Mouse (Mus musculus) ES-Bruce4 (cell line): ENCODE results near the gene Dtd2. TPM values are rescaled to one million over a fixed set of nuclear protein-coding genes. Genes with fewer than 3 reads are reported as not detected.

ENCODE experiments used
- H3K27ac ChIP-seq: 2 replicates; pipeline ENCODE4 v1.5.1; 2012; ENCODE audit warnings: low read length, inconsistent platforms; ENCODE audit not compliant: insufficient read depth
- H3K27me3 ChIP-seq: 2 replicates; pipeline ENCODE4 v1.6.1; 2012; ENCODE audit warnings: mild to moderate bottlenecking, low read length, inconsistent platforms; ENCODE audit not compliant: control insufficient read depth, poor library complexity, insufficient read depth, severe bottlenecking
- H3K36me3 ChIP-seq: 2 replicates; pipeline ENCODE4 v1.6.1; 2012; ENCODE audit warnings: inconsistent platforms, mild to moderate bottlenecking, low read length, moderate library complexity; ENCODE audit not compliant: control insufficient read depth, poor library complexity, insufficient read depth, severe bottlenecking
- H3K4me1 ChIP-seq: one replicate; pipeline ENCODE4 v1.8.1; 2011; ENCODE audit warnings: low read length; ENCODE audit not compliant: control insufficient read depth, insufficient read depth
- H3K4me3 ChIP-seq: 2 replicates; pipeline ENCODE4 v1.5.1; 2011; ENCODE audit warnings: low read depth, mild to moderate bottlenecking, low read length
- H3K9ac ChIP-seq: 2 replicates; pipeline ENCODE4 v1.6.1; 2012; ENCODE audit warnings: low read depth, mild to moderate bottlenecking, inconsistent platforms; ENCODE audit not compliant: poor library complexity, severe bottlenecking
- H3K9me3 ChIP-seq: replicated peaks from 2 replicates; pipeline ENCODE4 v1.6.1; 2012; ENCODE audit warnings: mild to moderate bottlenecking, low read length, inconsistent platforms; ENCODE audit not compliant: control insufficient read depth, poor library complexity, insufficient read depth, severe bottlenecking
- CTCF ChIP-seq: IDR thresholded peaks from one replicate; pipeline ENCODE4 v1.8.1; 2011; ENCODE audit warnings: low read depth, low read length
- EP300 ChIP-seq: IDR thresholded peaks from 2 replicates; pipeline ENCODE4 v1.6.1; 2011; ENCODE audit warnings: low read depth, low read length; ENCODE audit not compliant: insufficient read depth
- POLR2A ChIP-seq: IDR thresholded peaks from one replicate; pipeline ENCODE4 v1.8.1; 2011; ENCODE audit warnings: low read length; ENCODE audit not compliant: insufficient read depth
- polyA plus RNA-seq: library from polyadenylated mRNA; stranded (reverse); fragments of >200 nt; gene quantifications from 2 replicates; pipeline ENCODE4 v1.2.4, GENCODE M21; 2011; ENCODE audit warnings: low read depth; ENCODE audit not compliant: missing spikeins, insufficient read depth, insufficient read length

The Dtd2 gene
- polyA plus RNA-seq, 1 experiment, result 17.5 TPM

DNA sequence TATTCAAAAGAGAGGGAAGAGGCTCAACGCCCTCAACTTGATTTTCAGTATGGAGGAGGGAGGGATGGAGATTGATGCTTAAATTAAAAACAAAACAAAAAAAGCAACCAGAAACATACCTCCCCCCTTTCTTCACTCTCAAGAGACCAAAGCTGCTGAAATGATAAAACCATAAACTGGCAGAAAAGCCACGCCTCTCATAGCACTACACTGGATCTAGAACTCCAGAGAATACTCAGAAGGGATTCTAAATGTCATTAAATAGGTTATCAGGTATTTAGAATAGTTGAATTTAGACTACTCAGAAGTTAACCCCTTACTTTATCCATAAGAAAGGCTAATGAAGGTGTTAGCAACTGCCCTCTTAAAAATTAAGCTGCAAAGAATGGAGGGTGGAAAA, 37.2 kb downstream of the Dtd2 start:
- no peaks in the 10 kb centered on the region for H3K27me3 ChIP-seq
- no peaks in the 10 kb centered on the region for H3K9me3 ChIP-seq
- no peak overlapping the region for H3K4me3 ChIP-seq
- no peaks in the 10 kb centered on the region for H3K36me3 ChIP-seq
- TF ChIP-seq CTCF (no peak), EP300 (no peak), POLR2A (no peak)
- H3K9ac ChIP-seq, result no peak overlapping the region
- no peaks in the 10 kb centered on the region for H3K4me1 ChIP-seq
- H3K27ac ChIP-seq, result no peak overlapping the region

DNA sequence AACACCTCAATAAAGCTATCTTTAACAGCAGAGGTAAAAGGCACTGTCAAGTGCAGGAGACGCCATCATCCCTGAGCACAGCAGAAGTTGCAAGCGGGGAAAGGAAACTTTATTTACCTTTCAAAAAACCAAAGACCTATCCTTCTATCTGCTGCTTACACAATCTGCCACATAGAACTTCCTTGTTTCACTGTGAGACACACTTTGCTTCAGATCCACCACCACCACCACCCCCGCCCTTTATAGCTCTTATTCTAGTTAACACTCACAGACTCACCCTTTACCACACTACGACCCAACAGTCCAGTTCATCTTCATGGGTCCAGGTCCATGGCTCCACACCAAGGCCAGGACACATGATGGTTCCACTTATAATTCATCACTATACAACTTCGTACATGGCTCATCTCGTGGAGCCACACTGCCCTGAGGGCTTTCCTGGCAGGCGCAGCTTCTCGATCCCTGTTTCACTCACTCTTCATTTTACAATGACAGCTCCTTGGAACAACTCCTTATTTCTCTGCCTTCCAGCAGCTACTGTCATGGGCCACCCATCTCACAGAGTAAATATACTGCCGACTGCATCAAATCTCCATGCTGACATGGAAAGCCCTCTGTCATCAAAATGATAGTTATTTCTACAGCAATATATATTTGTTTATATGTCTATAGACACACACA, 38.2 kb downstream of the Dtd2 start:
- H3K4me3 ChIP-seq, result no peak overlapping the region
- no peaks in the 10 kb centered on the region for H3K36me3 ChIP-seq
- H3K9ac ChIP-seq, result no peak overlapping the region
- no peak overlapping the region for H3K27ac ChIP-seq
- H3K4me1 ChIP-seq, result peaks cover 1% of the 10 kb centered on the region
- H3K9me3 ChIP-seq, result no peaks in the 10 kb centered on the region
- H3K27me3 ChIP-seq, result no peaks in the 10 kb centered on the region
- no peak for TF ChIP-seq CTCF
- no peak for TF ChIP-seq EP300
- no peak for TF ChIP-seq POLR2A

DNA sequence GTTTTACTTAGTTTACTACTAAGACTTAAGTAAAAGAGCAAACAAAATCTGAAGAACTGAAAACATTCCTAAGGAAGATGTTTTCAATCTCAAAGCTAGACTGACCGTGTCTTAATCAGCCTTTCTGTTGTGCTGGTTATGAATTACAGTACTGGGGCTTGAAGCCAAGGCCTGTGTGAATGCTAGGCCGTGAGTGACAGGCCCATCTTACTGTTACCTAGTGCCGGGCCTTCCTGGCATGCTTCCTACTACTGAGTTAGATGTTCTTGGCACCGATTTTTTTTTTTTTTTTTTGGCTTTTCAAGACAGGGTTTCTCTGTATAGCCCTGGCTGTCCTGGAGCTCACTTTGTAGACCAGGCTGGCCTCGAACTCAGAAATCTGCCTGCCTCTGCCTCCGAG, 48.7 kb downstream of the Dtd2 start:
- Histone ChIP-seq H3K27me3 (no peaks in the 10 kb centered on the region), H3K9me3 (no peaks in the 10 kb centered on the region), H3K36me3 (peaks cover 7% of the 10 kb centered on the region), H3K4me3 (no peak overlapping the region), H3K27ac (no peak overlapping the region), H3K9ac (no peak overlapping the region), H3K4me1 (no peaks in the 10 kb centered on the region)
- TF ChIP-seq EP300 (no peak), POLR2A (no peak), CTCF (no peak)

DNA sequence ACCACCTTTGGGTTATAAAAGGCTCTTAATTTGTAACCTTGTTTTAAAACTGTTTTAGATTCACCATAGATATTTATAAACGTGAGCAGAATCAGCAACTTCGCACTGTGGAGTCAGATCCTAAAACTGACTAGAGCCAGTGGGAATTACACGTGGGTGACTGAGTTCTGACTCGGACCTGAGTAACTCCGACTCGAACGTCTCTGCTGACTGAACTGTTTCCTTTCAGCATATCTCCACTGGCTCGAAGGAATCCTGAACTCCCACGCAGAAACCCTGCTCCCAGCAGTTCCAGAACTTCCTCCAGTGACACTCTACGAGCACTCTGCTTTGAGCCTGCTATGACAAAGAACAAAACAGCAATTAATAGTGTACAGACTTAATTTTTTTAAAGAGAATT, 54.0 kb downstream of the Dtd2 start:
- H3K36me3 ChIP-seq, result peaks cover 35% of the 10 kb centered on the region
- TF ChIP-seq EP300 (no peak), POLR2A (no peak), CTCF (no peak)
- no peak overlapping the region for H3K27ac ChIP-seq

DNA sequence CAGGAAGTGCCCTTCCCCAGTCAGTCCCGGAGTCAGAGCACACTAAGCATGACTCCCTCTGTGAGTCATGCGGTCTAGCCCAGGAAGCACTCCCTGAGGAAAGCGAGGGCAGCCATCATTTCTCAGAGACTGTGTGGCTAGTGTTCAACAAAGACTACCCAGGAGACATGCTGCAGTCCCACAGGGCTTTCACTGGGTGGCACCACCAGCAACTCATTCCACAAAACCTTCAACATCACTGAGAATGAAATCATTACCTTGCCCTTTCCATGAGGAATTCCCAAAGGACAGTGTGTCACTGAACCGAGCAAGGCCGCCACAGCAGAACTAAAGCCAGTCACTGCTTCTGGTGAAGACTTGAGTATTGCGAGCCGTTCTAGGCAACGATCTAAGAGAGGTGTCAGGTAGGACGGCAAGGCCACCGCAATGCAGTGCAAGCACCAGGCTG, 58.8 kb downstream of the Dtd2 start:
- H3K4me1 ChIP-seq, result no peaks in the 10 kb centered on the region
- H3K9ac ChIP-seq, result no peak overlapping the region
- TF ChIP-seq CTCF, result peak; percentile 17
- TF ChIP-seq POLR2A, result no peak
- TF ChIP-seq EP300, result no peak
- H3K27ac ChIP-seq, result no peak overlapping the region
- H3K9me3 ChIP-seq, result peaks cover 17% of the 10 kb centered on the region
- peaks cover 28% of the 10 kb centered on the region for H3K36me3 ChIP-seq
- H3K27me3 ChIP-seq, result no peaks in the 10 kb centered on the region
- no peak overlapping the region for H3K4me3 ChIP-seq

More for the DNA sequence above, 54.0 kb downstream of the Dtd2 start:
- H3K4me3 ChIP-seq, result no peak overlapping the region
- no peak overlapping the region for H3K9ac ChIP-seq
- peaks cover 17% of the 10 kb centered on the region for H3K9me3 ChIP-seq
- no peaks in the 10 kb centered on the region for H3K4me1 ChIP-seq
- H3K27me3 ChIP-seq, result no peaks in the 10 kb centered on the region

DNA sequence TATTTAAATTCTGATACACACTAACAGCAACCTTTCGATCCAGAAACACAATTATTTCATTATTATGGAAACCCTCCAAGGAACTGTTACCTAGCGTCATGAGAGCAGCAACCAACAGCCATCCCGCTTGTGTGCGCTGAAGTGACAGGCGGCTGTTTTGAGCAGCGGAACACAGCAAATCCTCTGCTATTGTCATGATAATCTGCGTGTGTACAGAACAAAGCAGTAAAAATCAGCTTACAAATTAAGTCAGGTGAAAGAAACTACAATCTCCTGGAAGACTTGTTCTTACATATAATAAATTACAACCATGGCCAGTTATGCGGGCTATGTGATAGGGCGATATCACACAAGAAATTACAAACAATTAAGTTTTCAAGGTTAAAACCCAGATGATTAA, 61.0 kb downstream of the Dtd2 start:
- TF ChIP-seq EP300, result no peak
- TF ChIP-seq POLR2A, result no peak
- no peak for TF ChIP-seq CTCF

More for the DNA sequence above, 61.0 kb downstream of the Dtd2 start:
- Histone ChIP-seq H3K4me3 (no peak overlapping the region), H3K9ac (no peak overlapping the region), H3K4me1 (no peaks in the 10 kb centered on the region), H3K27me3 (no peaks in the 10 kb centered on the region), H3K9me3 (peaks cover 17% of the 10 kb centered on the region), H3K27ac (no peak overlapping the region), H3K36me3 (peaks cover 13% of the 10 kb centered on the region)
